Mouse (Mus musculus) lung, postnatal 36 days (tissue): Measurements from ENCODE around the gene Pbx4.

Experiments
- DNase-seq: peaks from one replicate; pipeline ENCODE4 v3.0.0; 2022; ENCODE audit warnings: mixed read lengths

Pbx4 gene

DNA sequence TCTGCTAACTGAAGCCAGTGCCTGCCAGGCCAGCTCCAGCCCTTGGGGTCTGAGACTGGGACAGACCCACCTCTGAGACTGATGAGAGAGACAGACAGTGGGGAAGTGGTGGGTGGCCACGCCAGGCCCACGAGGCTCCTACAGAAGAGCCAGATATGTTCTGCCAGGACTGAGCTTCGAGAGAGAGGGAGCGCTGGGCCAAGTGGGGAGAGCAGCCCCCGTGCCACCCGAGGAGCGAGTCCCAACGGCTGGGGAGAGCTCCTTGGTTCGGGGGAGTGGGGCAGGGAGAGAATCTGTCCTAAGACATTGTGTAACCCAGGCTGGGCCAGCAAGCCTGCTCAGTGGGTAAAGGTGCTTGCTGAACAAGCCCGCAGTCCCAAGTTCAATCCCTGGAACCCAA lies 44.7 kb downstream of the Pbx4 start:
- no peak for DNase-seq

GRCm38 (mm10) chr8:69877396-69877795 lies 45.1 kb downstream of the Pbx4 start:
- DNase-seq = no peak

- DNase-seq = no peak
Measured at GRCm38 (mm10) chr8:69877992-69878391, 45.7 kb downstream of the Pbx4 start.

- no peak for DNase-seq
Measured at GRCm38 (mm10) chr8:69879678-69880077, 47.4 kb downstream of the Pbx4 start.

DNA sequence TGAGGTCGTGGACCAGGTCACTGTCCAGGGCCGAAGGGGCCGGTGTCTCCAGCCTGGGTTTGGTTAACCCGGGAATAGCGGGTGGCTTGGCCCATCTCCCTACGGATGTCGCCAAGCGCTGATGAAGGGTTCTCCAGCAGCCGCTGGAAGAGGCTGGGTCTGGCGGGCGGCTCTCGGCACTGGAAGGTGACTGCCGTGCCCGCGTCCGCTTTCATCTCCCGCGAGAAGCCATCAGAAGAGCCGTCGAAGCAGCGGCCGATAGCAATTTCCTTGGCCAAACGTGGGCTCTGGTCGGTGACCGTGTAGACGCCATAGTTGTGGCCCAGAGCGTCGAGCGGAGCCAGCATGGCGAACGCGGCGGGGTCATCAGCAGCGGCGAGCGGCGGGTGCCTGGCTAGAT lies 48.5 kb downstream of the Pbx4 start:
- no peak for DNase-seq

GRCm38 (mm10) chr8:69881261-69881865 lies 49.1 kb downstream of the Pbx4 start:
- DNase-seq = no peak

GRCm38 (mm10) chr8:69882021-69882756 lies 49.9 kb downstream of the Pbx4 start:
- DNase-seq = peak; percentile 59

- no peak for DNase-seq
Measured at GRCm38 (mm10) chr8:69882833-69883600, 50.7 kb downstream of the Pbx4 start.

- no peak for DNase-seq
Measured at GRCm38 (mm10) chr8:69884141-69884540, 51.9 kb downstream of the Pbx4 start.

GRCm38 (mm10) chr8:69887289-69888243 lies 55.3 kb downstream of the Pbx4 start, which contains the start of gene Cilp2:
TSS of gene Cilp2 (minus strand) at chr8:69887687.
- peak; percentile 56 for DNase-seq

- peak; percentile 43 for DNase-seq
Measured at GRCm38 (mm10) chr8:69888244-69888866, 56.1 kb downstream of the Pbx4 start.

DNA sequence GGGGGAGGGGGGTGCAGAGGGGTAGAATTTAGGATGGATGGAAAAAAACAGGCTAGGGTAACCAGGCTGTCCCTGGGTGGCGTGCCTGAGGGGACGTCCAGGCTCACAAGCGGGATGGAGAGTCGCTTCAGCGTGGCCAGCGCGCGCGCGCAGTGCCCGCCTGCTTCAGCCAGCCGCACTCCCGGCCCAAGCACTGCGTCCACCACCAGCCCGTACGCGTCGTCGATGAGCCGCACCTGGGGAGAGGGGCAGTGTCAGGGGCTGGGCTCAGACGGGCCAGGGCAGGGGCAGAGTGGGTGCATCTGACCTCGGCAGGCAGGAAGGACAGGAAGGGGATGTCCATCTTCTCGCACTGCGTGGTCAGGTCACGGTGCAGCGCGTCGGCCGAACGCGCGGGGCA lies 56.6 kb downstream of the Pbx4 start:
- no peak for DNase-seq

DNA sequence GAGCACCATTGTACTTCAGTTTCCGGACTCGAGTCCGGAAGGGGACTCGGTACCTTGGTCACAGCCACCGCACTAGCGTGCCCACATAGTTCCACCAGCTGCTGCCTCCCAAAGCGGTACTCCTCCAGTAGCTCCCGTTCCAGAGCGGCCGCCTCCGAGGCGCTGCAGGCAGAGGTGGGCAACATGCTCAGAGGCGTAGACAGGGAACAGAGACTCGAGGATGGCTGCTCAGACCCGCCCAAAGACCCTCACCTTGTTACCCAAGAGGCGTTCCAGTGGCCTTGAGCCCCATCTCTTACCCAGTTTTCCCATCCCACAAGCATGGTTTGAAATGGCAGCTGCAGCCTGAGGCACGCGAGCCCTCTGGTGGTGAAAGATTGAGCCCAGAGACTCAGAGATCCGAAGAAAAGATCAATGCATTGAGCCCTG lies 58.5 kb downstream of the Pbx4 start:
- DNase-seq = peak; percentile 56

GRCm38 (mm10) chr8:69893863-69894262 lies 61.6 kb downstream of the Pbx4 start:
- peak; percentile 77 for DNase-seq

DNA sequence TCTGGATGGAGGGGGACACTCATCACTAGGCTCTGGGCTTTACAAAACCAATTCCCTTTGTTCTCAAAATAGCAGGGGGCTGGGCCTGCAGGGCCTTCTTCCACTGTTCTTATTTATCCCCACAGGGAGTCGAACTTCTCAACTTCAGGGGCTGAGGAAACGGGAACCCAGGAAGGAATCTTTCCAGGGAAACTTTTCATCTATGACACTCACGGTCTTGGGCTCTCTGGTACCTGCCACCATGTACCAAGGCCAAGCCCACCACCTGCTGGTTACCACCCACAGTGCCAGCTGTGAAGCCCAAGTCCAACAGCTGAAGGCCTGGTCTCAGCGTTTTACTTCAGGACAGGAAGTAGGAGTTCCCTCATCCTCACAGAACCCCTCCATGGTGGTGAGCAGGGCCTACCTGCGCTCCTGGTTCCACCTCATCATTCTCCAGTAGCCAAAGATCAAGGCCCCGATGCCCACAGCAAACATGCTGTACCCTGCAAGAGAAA lies 62.6 kb downstream of the Pbx4 start:
- no peak for DNase-seq

GRCm38 (mm10) chr8:69895772-69896451 lies 63.6 kb downstream of the Pbx4 start:
- no peak for DNase-seq

DNA sequence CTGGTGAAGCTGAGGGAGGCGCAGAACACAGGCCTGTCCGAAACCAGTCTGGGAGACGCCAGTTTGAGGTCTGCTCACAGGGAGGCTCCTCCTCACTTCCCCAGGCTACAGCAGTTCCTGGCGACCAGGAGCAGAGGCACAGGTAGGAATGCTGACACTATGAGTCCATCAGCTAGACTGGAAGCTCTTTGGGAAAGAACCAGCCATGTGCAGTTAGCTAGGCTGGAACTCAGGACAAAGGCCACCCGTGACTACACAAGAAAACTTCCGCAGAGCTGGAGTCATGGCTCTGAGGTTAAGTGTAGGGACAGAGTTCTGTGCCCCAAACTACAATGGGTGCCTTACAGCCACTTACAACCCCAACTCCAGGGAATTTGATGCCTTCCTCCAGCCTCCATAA lies 65.6 kb downstream of the Pbx4 start:
- DNase-seq = no peak

DNA sequence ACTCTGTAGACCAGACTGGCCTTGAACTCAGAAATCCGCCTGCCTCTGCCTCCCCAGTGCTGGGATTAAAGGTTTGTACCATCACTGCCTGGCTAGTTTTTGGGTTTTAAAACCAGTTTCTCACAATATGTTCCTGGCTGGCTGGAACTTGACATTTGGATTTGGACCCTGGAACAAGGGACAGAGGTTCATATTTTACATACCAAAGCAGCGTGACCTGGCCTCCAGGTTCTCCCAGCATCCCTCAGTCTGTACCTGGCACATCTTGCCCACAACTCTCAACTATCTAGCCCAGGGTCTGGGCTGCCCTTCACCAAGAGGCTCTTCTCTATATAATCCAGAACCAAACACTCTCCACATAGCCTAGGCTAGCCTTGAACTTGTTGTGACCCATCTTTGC lies 67.6 kb downstream of the Pbx4 start:
- no peak for DNase-seq

- no peak for DNase-seq
Measured at GRCm38 (mm10) chr8:69900895-69901451, 68.7 kb downstream of the Pbx4 start.

GRCm38 (mm10) chr8:69901484-69902162 lies 69.3 kb downstream of the Pbx4 start:
- peak; percentile 98 for DNase-seq
